8 mouse cellular contexts compared by ENCODE assay signal in genomic region chr7:4556256-4557166, GRCm38 (mm10). TPM values are rescaled to one million over a fixed set of nuclear protein-coding genes. Genes with fewer than 3 reads are reported as not detected.
A peak's percentile ranks its signal among the peaks of the same experiment; 100 is the strongest.
DNase-seq lines count a peak whose midpoint lies in the region; ATAC-seq lines count a peak whose summit lies in the region.

No protein-coding gene starts in this region.

- H3K4me1 ChIP-seq in hindbrain, embryonic 11.5 days (replicated peaks; ENCODE audit: control insufficient read depth, insufficient read depth, low read length): no peaks in the 10 kb centered on the region
- no peaks in the 10 kb centered on the region for H3K4me1 ChIP-seq in lung, embryonic 16.5 days (replicated peaks; ENCODE audit: control insufficient read depth, insufficient read depth, low read length)

- H3K27me3 ChIP-seq in hindbrain, embryonic 11.5 days (ENCODE audit: control insufficient read depth, insufficient read depth, low read length): no peaks in the 10 kb centered on the region
- H3K27me3 ChIP-seq in lung, embryonic 16.5 days (ENCODE audit: control insufficient read depth, insufficient read depth, low read depth, low read length): no peaks in the 10 kb centered on the region; the same call in 1 of the 2 replicates

- H3K27ac ChIP-seq in hindbrain, embryonic 11.5 days (ENCODE audit: low read depth, low read length): no peak overlapping the region
- no peak overlapping the region for H3K27ac ChIP-seq in lung, embryonic 16.5 days (ENCODE audit: low read length)

- H3K9me3 ChIP-seq in hindbrain, embryonic 11.5 days (ENCODE audit: control insufficient read depth, low read length): no peaks in the 10 kb centered on the region
- H3K9me3 ChIP-seq in lung, embryonic 16.5 days (ENCODE audit: control insufficient read depth, low read length): no peaks in the 10 kb centered on the region

- H3K4me2 ChIP-seq in hindbrain, embryonic 11.5 days (replicated peaks; ENCODE audit: low read depth, low read length): no peak overlapping the region
- H3K4me2 ChIP-seq in lung, embryonic 16.5 days (ENCODE audit: low read depth, low read length): no peak overlapping the region

- H3K9ac ChIP-seq in hindbrain, embryonic 11.5 days (ENCODE audit: low read depth, low read length): no peak overlapping the region
- no peak overlapping the region for H3K9ac ChIP-seq in lung, embryonic 16.5 days (ENCODE audit: low read length)

- DNase-seq in MN1 (ENCODE audit: low spot score): peak; percentile 81
- DNase-seq in cerebellum, adult 8-10 months: peak; percentile 81
- peak; percentile 90 for DNase-seq in forelimb bud, embryonic 11.5 days (ENCODE audit: low read depth, low spot score)
- DNase-seq in hindbrain, embryonic 11.5 days (ENCODE audit: low spot score): peak; percentile 92
- peak; percentile 74 for DNase-seq in layer of hippocampus, adult 9-11 months
- DNase-seq in ovary, postnatal 36 days (ENCODE audit: low spot score): peak; percentile 71
- DNase-seq in thymus, postnatal 14 days: peak; percentile 76

- WGBS in hindbrain, embryonic 11.5 days: 23% methylated on average over 15 of the region's 15 CpGs
- 19% methylated on average over 15 of the region's 15 CpGs for WGBS in lung, embryonic 16.5 days

- no peak overlapping the region; the same call in 1 of the 2 replicates for H3K4me3 ChIP-seq in hindbrain, embryonic 11.5 days (ENCODE audit: low read depth, low read length)
- H3K4me3 ChIP-seq in lung, embryonic 16.5 days (ENCODE audit: low read length): no peak overlapping the region

- no peaks in the 10 kb centered on the region for H3K36me3 ChIP-seq in hindbrain, embryonic 11.5 days (ENCODE audit: control insufficient read depth, insufficient read depth, low read length)
- no peaks in the 10 kb centered on the region for H3K36me3 ChIP-seq in lung, embryonic 16.5 days (ENCODE audit: control insufficient read depth, insufficient read depth, low read length)

- ATAC-seq in hindbrain, embryonic 11.5 days (ENCODE audit: low FRiP score): peak; percentile 90
- ATAC-seq in lung, embryonic 16.5 days (ENCODE audit: low read depth): peak; percentile 89

RNA-seq across cellular contexts. Expression of gene Syt5, which starts 9.2 kb away (rescaled TPM):
- 14.3 and 15.2 TPM in 2 replicates for polyA plus RNA-seq in hindbrain, embryonic 11.5 days (2014; fragmentation: Nextera tagmentation; extraction: Ambion mirVana)
- 5.5 and 8.3 TPM in 2 replicates for polyA plus RNA-seq in lung, embryonic 16.5 days (2015; fragmentation: Nextera tagmentation; extraction: Ambion mirVana)

RNA-seq across cellular contexts. Expression of gene Dnaaf3, which starts 24.3 kb away (rescaled TPM):
- polyA plus RNA-seq in hindbrain, embryonic 11.5 days (2014; fragmentation: Nextera tagmentation; extraction: Ambion mirVana): 1.2 and 1.3 TPM in 2 replicates
- 4.7 TPM in 2 replicates for polyA plus RNA-seq in lung, embryonic 16.5 days (2015; fragmentation: Nextera tagmentation; extraction: Ambion mirVana)

RNA-seq across cellular contexts. Expression of gene Tnni3, which starts 32.5 kb away (rescaled TPM):
- 1.8 and 2.5 TPM in 2 replicates for polyA plus RNA-seq in hindbrain, embryonic 11.5 days (2014; fragmentation: Nextera tagmentation; extraction: Ambion mirVana)
- polyA plus RNA-seq in lung, embryonic 16.5 days (2015; fragmentation: Nextera tagmentation; extraction: Ambion mirVana): 77.2 and 102 TPM in 2 replicates

RNA-seq across cellular contexts. Expression of gene Tnnt1, which starts 40.3 kb away (rescaled TPM):
- polyA plus RNA-seq in hindbrain, embryonic 11.5 days (2014; fragmentation: Nextera tagmentation; extraction: Ambion mirVana): 18.1 and 27.4 TPM in 2 replicates
- 28.6 and 34.6 TPM in 2 replicates for polyA plus RNA-seq in lung, embryonic 16.5 days (2015; fragmentation: Nextera tagmentation; extraction: Ambion mirVana)

RNA-seq across cellular contexts. Expression of gene Ptprh, which starts 47.3 kb away (rescaled TPM):
- polyA plus RNA-seq in hindbrain, embryonic 11.5 days (2014; fragmentation: Nextera tagmentation; extraction: Ambion mirVana): 0.11 TPM in 1 of 2 replicates, not detected in the other
- polyA plus RNA-seq in lung, embryonic 16.5 days (2015; fragmentation: Nextera tagmentation; extraction: Ambion mirVana): not detected in 2 replicates

Comparison
In these comparisons a context has a peak if more than half of its experiments do, and no peak if none do; other contexts are left out.
1. RNA of gene Tnni3, which starts 32.5 kb away (polyA plus RNA-seq): 77.2 to 102 TPM in lung, embryonic 16.5 days; 1.8 to 2.5 TPM in hindbrain, embryonic 11.5 days; every median in the first group is over 10 times any median in the second.
2. Peak in every context shown above with its lines, with median percentiles within 50 percentile points of each other: DNase-seq.